Mouse (Mus musculus) stomach, embryonic 15.5 days (tissue): ENCODE data around the gene Sae1. TPM values are rescaled to one million over a fixed set of nuclear protein-coding genes. Genes with fewer than 3 reads are reported as not detected.

Experiments used
- ATAC-seq: fragments of 200-750 bp; cut with Nextera tagmentation; 2 replicates; pipeline ENCODE4 v1.8.0; 2017; ENCODE audit warnings: low read depth, moderate number of reproducible peaks, moderate TSS enrichment; ENCODE audit not compliant: insufficient read depth, low FRiP score
- H3K27ac ChIP-seq: fragments of 300-500 bp; sonication (generic); 2 replicates; pipeline ENCODE4 v1.5.1; 2015; ENCODE audit warnings: mild to moderate bottlenecking, inconsistent platforms
- H3K27me3 ChIP-seq: fragments of 300-500 bp; sonication (generic); replicated peaks from 2 replicates; pipeline ENCODE4 v1.6.1; 2015; ENCODE audit warnings: inconsistent platforms
- H3K36me3 ChIP-seq: fragments of 300-500 bp; sonication (generic); 2 replicates; pipeline ENCODE4 v1.6.1; 2015; ENCODE audit warnings: inconsistent platforms
- H3K4me1 ChIP-seq: fragments of 300-500 bp; sonication (generic); 2 replicates; pipeline ENCODE4 v1.6.1; 2015; ENCODE audit warnings: inconsistent platforms
- H3K4me2 ChIP-seq: fragments of 300-500 bp; sonication (generic); 2 replicates; pipeline ENCODE4 v1.6.1; 2015; ENCODE audit warnings: mild to moderate bottlenecking, inconsistent platforms
- H3K4me3 ChIP-seq: fragments of 300-500 bp; sonication (generic); replicated peaks from 2 replicates; pipeline ENCODE4 v1.5.1; 2015; ENCODE audit warnings: inconsistent platforms
- H3K9ac ChIP-seq: fragments of 300-500 bp; sonication (generic); 2 replicates; pipeline ENCODE4 v1.6.1; 2015; ENCODE audit warnings: inconsistent platforms
- H3K9me3 ChIP-seq: fragments of 300-500 bp; sonication (generic); 2 replicates; pipeline ENCODE4 v1.6.1; 2016; ENCODE audit warnings: inconsistent platforms
- WGBS: fragments of 180-500 bp; shearing (Covaris S2); methylation state at CpG from one replicate; pipeline ENCODE4 v1.1.7; 2015; 5-methylcytosine and 5-hydroxymethylcytosine counted together
- polyA plus RNA-seq: library from polyadenylated mRNA; unstranded; fragments of >200 nt; fragmentation: Nextera tagmentation; extraction: Ambion mirVana; gene quantifications from 2 replicates; pipeline ENCODE4 v1.2.1, GENCODE M21; 2015

Sae1 gene
- polyA plus RNA-seq, 1 experiment from 2014 or later = 272 TPM

DNA sequence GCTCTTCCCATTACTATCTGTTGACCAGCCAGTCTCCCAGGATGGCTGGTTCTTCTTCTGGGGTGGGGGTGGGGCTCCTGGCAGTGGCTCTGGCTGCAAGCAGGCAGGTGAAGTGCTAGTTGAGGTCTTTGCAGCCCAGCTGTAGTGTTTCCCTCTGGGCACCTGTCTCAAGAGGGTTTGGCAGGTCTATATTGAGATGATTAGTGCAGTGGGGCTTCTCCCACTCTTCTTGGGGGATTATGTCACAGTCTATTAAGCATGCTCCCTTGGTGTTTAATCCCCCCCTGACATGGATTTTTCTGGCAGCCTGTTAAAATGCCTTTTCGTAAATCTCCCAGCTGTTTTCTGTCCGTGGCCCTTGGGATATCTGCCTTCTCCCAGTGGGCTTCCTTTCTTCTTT, 25.3 kb upstream of the Sae1 start:
- 54% methylated on average over 2 of the region's 2 CpGs for WGBS
- Histone ChIP-seq H3K9ac (no peak overlapping the region), H3K4me3 (no peak overlapping the region), H3K36me3 (peaks cover 12% of the 10 kb centered on the region; the same call in 1 of the 2 replicates), H3K27me3 (no peaks in the 10 kb centered on the region), H3K4me1 (peaks cover 10% of the 10 kb centered on the region), H3K4me2 (no peak overlapping the region), H3K27ac (no peak overlapping the region), H3K9me3 (no peaks in the 10 kb centered on the region)
- ATAC-seq = no peak

DNA sequence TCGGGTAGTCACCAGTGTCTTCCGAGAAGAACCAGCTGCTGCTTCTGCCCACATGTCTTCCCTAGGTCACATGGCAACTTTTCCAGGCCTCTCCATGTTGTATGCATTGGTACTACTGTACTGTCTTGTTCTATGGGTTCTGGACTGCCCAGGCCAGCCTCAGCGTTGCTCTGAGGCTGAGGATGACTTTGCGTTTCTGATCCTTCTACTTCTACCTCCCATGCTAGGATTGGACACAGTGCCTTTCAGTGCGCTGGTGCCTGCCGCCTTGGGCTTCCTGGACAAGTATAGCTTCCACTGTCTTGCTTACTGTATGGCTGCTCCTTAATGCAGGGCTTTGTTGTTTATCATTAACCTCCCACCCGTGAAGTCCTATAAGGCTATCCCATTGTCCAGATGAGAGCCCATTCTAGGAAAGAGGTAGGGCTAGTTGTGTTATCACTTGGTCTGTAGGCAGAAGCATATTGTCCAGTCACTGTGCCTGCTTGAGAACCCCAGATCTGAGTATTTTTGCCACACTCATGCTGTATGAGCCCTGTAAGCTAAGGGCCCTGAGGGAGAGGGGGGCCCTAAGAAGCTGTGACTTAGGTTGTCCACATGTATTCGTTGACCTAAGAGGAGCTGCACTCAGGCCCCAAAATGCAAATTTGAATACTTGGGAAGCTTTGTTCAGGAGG, 24.8 kb upstream of the Sae1 start:
- Histone ChIP-seq H3K4me3 (no peak overlapping the region), H3K27me3 (no peaks in the 10 kb centered on the region), H3K36me3 (peaks cover 12% of the 10 kb centered on the region; the same call in 1 of the 2 replicates), H3K4me1 (peaks cover 10% of the 10 kb centered on the region), H3K9me3 (no peaks in the 10 kb centered on the region), H3K4me2 (no peak overlapping the region), H3K27ac (no peak overlapping the region), H3K9ac (no peak overlapping the region)
- no peak for ATAC-seq
- 83% methylated on average over 8 of the region's 8 CpGs for WGBS

GRCm38 (mm10) chr7:16411100-16411499, 23.5 kb upstream of the Sae1 start:
- Histone ChIP-seq H3K9ac (no peak overlapping the region), H3K9me3 (no peaks in the 10 kb centered on the region), H3K36me3 (0 out of 2 replicates have a peak, but pooled peaks cover 3% of the 10 kb centered on the region), H3K27ac (no peak overlapping the region), H3K4me1 (peaks cover 18% of the 10 kb centered on the region), H3K4me3 (no peak overlapping the region), H3K27me3 (no peaks in the 10 kb centered on the region), H3K4me2 (no peak overlapping the region)
- no peak for ATAC-seq
- WGBS = 86% methylated on average over 5 of the region's 5 CpGs

GRCm38 (mm10) chr7:16406978-16407377, 19.4 kb upstream of the Sae1 start:
- no peak for ATAC-seq
- Histone ChIP-seq H3K4me1 (peaks cover 29% of the 10 kb centered on the region), H3K27me3 (no peaks in the 10 kb centered on the region), H3K27ac (no peak overlapping the region), H3K4me3 (no peak overlapping the region), H3K9ac (no peak overlapping the region), H3K36me3 (no peaks in the 10 kb centered on the region), H3K9me3 (no peaks in the 10 kb centered on the region), H3K4me2 (no peak overlapping the region)
- WGBS = 87% methylated on average over 3 of the region's 3 CpGs

DNA sequence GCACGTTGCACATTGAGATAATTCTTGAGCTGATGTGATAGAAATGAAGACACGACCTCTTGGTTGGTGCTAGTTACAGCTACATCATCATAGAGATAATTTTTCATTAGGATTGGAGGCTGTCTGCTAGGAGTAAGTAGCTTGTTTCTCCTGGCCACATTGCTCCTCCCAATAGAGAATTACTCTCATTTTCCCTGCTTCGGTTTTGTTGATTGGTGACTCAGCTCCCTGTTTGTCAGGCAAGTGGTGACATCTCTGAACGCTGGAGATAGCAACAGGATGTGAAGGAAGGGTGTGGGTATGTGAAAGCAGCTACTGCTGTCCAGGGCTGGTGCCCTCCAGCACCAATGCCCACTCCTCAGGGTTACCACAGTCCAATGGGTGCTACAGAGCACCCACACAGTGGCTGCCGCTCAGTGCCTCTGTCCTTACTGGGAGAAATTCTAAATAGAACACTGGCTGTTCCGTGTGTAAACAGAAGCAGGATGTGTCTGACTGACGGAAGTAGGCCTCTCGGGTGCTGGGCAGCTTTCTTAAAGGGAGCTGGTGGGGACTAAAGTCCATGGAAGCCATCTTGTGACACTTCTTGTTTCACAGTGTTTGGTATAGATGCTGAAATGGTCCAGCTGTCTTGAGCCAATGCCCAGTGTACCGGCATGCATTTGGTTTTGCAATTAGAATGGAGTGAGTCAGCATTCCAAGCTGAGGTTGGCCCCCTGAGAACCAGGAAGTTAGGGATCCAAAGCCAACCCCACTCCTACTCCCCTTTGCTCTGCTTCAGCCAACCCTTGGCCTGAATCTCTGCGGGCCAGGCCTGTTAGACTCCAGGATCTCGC, 18.1 kb upstream of the Sae1 start:
- H3K4me1 ChIP-seq = peaks cover 27% of the 10 kb centered on the region
- peak overlapping the region; percentile 7; the same call in 1 of the 2 replicates for H3K4me3 ChIP-seq
- H3K9ac ChIP-seq = peak overlapping the region; percentile 4; the same call in 1 of the 2 replicates
- no peaks in the 10 kb centered on the region for H3K27me3 ChIP-seq
- H3K27ac ChIP-seq = peak overlapping the region; percentile 98
- H3K4me2 ChIP-seq = peak overlapping the region; percentile 48
- no peaks in the 10 kb centered on the region for H3K36me3 ChIP-seq
- ATAC-seq = peak; percentile 70
- 17% methylated on average over 11 of the region's 11 CpGs for WGBS
- H3K9me3 ChIP-seq = no peaks in the 10 kb centered on the region

DNA sequence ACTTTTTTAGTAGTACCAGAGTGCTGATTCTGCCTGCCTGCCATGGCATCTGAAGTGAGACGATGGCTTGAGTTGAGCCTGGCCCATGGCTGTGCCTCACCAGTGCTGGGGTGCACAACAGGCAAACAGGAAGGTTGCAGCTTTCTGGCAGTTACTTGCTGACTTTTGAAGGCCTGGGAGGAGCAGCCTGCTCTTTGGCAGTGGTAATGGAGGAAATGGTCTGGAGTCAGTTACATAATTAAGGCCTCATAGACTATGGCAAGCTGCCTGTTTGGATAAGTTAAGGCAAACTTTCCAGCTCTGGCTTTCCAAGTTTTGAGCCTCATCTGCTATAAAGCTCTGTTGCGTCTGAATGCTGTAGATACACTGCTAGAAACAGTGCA, 17.5 kb upstream of the Sae1 start:
- Histone ChIP-seq H3K4me1 (peaks cover 27% of the 10 kb centered on the region), H3K27me3 (no peaks in the 10 kb centered on the region), H3K9me3 (no peaks in the 10 kb centered on the region), H3K4me2 (peak overlapping the region; percentile 48), H3K9ac (no peak overlapping the region), H3K27ac (peak overlapping the region; percentile 98), H3K4me3 (no peak overlapping the region), H3K36me3 (no peaks in the 10 kb centered on the region)
- WGBS = 40% methylated on average over 2 of the region's 2 CpGs
- ATAC-seq = no peak

DNA sequence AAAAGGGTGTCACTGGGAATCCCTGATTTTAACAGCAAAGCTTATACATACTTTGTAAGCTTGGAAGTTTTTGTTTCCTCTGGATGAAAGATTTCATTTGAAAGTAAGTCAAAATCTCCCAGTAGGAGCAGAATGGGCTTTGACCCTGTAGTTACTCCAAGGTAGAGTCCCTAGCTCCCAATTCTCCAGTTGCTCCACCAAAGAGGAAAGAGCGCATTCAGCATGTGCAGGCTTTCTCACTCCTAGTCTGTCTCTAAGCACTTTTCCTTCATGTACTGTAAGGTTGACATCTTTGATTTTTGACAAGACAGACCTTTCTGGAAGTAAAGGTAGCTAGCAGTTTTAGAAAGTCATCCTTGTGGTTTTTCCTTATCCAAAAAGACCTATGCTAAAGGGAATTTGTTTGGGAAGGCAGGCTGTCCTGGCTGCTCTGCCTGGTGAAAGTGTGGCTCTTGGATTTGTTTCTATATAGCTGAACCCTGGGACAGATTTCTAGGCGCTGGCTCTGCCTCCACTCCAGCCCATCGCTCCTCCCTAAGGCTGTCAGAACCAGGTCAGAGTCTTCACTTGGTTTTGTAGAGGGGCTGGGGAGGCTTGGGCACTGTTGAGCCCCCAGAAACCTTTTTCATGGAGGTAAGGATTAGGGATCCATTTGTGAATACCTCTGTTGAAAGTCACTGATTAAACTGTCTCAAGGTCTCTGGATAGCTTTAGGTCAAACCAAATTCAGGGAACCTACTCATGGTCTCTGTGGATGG, 16.9 kb upstream of the Sae1 start:
- no peak overlapping the region for H3K4me3 ChIP-seq
- H3K27ac ChIP-seq = peak overlapping the region; percentile 98
- H3K36me3 ChIP-seq = no peaks in the 10 kb centered on the region
- no peak overlapping the region for H3K9ac ChIP-seq
- ATAC-seq = no peak
- H3K4me1 ChIP-seq = peaks cover 27% of the 10 kb centered on the region
- 59% methylated on average over 3 of the region's 3 CpGs for WGBS
- H3K27me3 ChIP-seq = no peaks in the 10 kb centered on the region
- peak overlapping the region; percentile 48 for H3K4me2 ChIP-seq
- no peaks in the 10 kb centered on the region for H3K9me3 ChIP-seq

DNA sequence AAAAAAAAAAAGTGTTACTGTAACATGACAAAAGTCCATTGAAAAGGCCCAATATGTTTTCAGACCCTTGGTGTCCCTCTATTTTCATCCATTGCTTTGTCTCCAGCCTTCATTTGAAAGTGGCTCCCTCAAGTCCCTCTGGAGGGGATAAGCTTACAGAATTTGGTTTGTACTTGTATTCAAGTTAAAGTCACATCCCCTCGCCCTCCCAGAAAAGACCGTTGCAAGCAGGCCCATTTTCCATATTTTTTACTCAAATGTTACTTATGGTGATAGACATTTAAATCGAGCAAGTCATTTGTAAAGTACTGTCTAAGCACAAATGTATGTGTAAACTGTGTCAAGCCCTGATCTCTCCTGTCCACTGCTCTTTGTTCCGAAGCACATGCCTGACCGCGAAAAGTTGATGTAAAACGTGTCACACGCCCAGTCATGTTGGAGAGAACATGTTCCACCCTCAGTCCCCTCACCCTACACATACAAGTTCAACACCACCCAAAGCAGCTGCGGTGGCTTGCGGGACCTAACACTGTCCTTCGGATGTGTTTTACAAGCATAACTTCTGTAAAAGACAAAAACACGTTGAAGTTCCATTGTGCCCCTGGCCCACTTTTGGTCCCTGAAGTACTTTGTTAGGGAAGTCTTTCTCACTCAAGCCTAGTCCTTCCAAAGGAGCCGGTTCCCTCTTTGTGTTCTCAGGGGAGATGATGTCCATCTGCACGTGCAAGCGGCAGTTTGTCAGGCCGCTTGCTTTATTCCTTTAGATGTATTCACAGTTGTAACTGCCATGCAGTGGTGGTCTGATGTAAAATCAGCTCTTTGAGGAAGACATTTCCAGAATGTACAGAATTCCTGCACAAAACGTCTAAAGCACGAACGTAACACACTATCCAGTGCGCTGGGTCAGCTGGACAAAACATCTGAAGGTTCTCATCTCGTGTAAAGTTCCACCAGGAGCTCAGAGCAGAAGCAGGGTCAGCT, 15.7 kb upstream of the Sae1 start:
- WGBS = 16% methylated on average over 21 of the region's 21 CpGs
- peak overlapping the region; percentile 76 for H3K4me2 ChIP-seq
- H3K9ac ChIP-seq = peak overlapping the region; percentile 100; the same call in 1 of the 2 replicates
- H3K27ac ChIP-seq = peak overlapping the region; percentile 100
- no peaks in the 10 kb centered on the region for H3K27me3 ChIP-seq
- no peaks in the 10 kb centered on the region for H3K36me3 ChIP-seq
- H3K4me1 ChIP-seq = peaks cover 27% of the 10 kb centered on the region
- no peak for ATAC-seq
- peak overlapping the region; percentile 94 for H3K4me3 ChIP-seq
- H3K9me3 ChIP-seq = no peaks in the 10 kb centered on the region

- H3K27ac ChIP-seq = peak overlapping the region; percentile 100
- 1% methylated on average over 9 of the region's 9 CpGs for WGBS
- H3K27me3 ChIP-seq = no peaks in the 10 kb centered on the region
- ATAC-seq = no peak
- peak overlapping the region; percentile 100 for H3K9ac ChIP-seq
- peak overlapping the region; percentile 76 for H3K4me2 ChIP-seq
- H3K9me3 ChIP-seq = no peaks in the 10 kb centered on the region
- H3K36me3 ChIP-seq = no peaks in the 10 kb centered on the region
- peaks cover 27% of the 10 kb centered on the region for H3K4me1 ChIP-seq
- H3K4me3 ChIP-seq = peak overlapping the region; percentile 94
Measured at GRCm38 (mm10) chr7:16402449-16402848, 14.8 kb upstream of the Sae1 start.

- under 1% methylated on average over 17 of the region's 17 CpGs for WGBS
- H3K4me2 ChIP-seq = peak overlapping the region; percentile 76
- no peaks in the 10 kb centered on the region for H3K9me3 ChIP-seq
- peaks cover 26% of the 10 kb centered on the region for H3K4me1 ChIP-seq
- no peak for ATAC-seq
- H3K27me3 ChIP-seq = no peaks in the 10 kb centered on the region
- H3K9ac ChIP-seq = peak overlapping the region; percentile 100
- no peaks in the 10 kb centered on the region for H3K36me3 ChIP-seq
- peak overlapping the region; percentile 100 for H3K27ac ChIP-seq
- H3K4me3 ChIP-seq = peak overlapping the region; percentile 94
Measured at GRCm38 (mm10) chr7:16401991-16402431, 14.4 kb upstream of the Sae1 start.
